Mouse (Mus musculus) adrenal gland, postnatal 25 days (tissue): ENCODE results near the gene Fam185a. TPM values are rescaled to one million over a fixed set of nuclear protein-coding genes. Genes with fewer than 3 reads are reported as not detected.

ENCODE experiments used
- DNase-seq: peaks from one replicate; pipeline ENCODE4 v3.0.0; 2021; ENCODE audit warnings: mixed read lengths
- total RNA-seq: library from RNA; stranded (reverse); gene quantifications from 2 replicates; pipeline ENCODE4 v1.2.3, GENCODE M21; 2021

Fam185a gene
- total RNA-seq, 1 experiment from 2014 or later: 13.7 TPM

DNA sequence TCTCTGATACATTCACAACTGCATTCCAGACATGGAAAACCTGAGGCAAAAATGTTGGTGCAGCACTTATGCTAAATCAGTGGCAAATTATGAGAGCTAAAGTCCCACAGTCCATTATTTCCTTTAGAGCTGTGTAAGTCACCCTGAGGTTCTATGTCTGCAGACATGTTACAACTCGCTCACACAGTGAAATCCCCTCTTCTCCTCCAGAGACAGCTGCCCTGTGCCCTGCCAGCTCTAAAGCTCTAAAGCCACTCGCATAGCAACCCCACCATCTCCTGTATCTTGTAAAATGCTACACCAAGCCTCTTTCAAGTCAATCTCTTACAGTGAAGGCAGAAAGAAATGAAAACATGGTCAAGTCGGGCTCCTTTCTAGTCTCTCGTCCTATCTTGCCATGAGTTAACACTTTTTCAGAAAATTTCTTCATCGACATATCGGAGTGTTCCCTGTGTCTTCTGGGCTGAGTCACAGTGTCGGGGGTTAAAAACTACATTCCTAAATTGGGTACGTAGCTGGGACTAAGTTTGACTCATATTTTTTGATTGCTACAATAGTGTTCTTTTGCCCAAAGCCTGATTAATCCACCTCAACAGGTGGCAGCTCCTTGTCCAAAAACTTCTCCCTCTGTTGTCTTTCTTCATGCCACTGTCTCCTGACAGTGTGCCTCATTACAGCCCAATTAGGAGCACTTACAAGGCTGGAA, 68.7 kb downstream of the Fam185a start:
- no peak for DNase-seq

DNA sequence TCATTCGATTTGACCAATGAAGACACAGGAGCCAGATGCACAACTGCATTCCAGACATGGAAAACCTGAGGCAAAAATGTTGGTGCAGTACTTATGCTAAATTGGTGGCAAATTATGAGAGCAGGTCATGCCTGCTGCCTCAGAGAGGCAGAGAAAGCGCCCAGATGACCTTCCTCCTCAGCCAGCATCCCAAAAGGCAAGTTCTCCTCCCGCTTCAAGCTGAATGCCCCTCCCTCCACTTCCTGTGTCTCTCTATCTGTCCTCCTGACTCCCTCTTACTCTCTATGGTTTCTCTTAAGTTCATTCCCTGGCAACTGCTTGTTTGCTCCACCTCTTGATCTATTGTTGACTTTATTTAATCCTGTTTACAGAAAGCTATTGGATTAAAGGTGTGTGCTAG, 70.0 kb downstream of the Fam185a start:
- DNase-seq: no peak

DNA sequence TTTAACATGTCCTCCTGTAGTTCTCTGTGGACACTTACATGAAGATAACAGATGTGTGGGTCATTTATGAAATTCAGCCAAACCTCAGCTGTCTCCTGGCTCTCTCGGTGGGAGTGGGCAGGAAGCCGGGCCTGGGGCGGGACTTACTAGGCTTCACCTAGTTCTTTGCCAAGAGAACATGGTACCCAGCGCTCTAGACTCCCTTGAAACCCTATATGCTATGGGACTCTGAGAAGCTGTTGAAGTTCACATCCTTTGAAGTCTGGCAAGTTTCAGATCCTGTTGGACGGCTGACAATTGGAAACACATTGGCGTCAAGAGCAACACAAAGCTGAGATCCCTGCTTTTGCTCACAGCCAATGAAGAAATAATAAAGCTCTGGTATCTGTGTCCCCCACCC, 71.6 kb downstream of the Fam185a start:
- DNase-seq: no peak

DNA sequence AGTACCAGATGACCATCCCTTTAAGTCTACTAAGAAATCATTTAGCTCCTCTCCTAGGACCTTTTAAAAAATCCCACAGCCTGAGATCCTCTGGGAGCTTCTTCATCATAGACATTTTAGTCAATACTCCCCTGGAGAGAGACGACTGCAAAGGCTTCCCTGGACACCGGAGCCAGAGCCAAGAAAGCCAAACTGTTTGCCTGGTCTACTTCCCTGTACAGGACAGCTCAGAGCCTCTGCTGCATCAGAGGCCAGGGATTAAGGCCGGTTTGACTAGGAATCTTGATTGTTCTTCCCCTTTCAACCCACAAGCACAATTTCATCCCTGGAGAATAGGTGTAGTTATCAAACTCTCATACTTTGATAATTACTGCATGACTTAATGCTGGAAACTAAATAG, 72.1 kb downstream of the Fam185a start:
- DNase-seq: no peak

DNA sequence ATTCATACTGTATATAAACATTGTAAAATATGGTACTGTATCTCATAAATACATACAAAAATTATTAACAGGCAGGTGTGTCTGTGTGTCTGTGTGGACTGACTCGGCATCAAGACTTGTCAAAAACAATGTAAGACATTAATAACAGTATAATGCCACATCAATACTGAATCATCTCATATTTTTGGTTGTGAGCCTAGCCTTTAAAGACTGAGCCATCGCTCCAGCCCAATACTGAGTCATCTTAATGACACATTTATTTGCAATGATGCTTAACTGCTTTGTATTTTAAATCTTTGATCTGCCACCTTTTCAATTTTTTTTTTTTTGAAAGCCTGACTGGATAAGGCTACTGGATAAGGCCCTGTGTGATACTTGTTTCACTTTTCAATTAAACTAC, 73.7 kb downstream of the Fam185a start:
- no peak for DNase-seq

DNA sequence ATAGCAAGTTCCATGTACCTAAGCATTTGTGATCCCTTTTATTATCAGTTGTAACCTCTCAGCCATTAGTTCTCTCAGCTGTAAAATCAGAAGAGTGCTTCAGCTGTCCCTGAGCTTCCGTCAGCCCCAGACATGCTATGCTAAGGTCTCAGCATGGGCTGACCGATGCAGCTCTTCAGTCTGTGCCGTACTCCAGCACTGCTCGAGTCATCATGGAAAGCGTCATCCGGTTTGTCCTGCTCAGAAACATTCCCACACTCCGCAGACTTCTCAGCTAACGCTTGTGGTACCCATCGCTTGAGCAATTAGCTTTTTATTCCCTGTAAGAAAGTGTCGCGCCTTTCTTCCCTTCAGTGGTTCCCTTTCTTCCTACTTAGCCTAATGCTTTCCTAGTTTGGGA, 74.2 kb downstream of the Fam185a start:
- no peak for DNase-seq

DNA sequence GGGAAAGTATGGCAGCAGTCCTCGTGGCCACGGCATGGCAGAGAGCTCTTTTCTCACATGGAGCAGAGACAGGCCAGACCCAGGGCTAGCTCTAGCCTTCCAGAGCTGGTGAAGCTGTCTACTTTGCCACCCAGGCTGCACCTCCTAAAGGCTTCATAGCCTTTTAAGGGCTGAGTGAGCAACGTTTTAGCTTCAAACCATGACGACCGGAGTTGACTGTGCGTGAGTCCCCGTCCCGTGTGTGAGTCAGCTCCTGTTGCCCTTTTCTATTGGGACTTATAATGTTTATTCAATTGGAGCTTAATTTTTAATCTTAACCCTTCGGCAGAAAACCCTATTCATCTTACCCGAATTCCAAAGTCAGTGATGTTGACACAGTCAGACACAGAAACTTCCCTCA, 75.4 kb downstream of the Fam185a start:
- DNase-seq: no peak

DNA sequence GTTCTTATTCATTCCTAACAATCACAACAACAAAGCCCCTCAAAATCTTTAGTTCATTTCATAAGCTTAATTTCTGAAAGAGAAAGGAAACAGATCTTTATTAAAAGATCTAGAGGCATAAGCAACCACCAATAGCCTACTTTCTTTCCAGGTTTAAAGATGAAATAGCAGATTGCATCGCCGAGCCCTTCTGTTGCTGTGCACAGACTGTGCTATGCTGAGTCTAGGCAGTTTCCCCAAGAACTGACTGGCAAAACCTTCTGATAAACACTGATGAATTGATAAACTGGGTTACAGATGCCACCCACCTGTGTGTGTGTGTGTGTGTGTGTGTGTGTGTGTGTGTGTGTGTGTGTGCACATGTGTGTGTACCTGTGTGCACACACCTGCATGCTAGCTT, 76.2 kb downstream of the Fam185a start:
- no peak for DNase-seq

DNA sequence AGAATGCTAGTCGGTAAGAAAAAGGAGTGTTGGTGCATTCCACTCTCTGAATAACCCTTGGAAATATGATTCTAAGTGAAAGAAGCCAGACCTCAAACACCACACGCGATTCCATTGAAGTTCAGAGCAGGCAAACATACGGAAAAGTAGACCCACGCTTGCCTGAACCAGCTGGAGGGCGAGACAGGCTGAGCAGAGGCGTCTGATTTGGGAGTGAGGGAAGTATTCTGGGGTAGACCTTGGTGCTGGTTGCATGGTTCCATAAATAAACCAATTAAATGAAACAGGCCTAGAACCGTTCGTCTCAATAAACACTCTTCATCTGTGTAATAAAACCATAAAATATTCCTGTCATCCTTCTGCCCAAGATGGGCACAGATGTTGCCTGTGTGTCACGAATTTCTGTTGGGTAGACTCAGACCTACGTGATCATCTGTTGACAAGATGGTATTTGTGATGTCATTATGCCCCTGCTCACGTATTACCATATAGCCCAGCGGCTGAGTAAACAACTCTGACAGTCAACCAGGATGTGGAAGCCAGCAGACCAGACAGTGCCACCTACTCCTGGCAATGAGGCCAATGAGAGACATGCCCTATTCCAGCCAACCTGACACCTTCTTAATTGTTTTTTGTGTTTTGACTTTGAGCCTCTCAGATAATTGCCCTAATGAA, 78.3 kb downstream of the Fam185a start:
- no peak for DNase-seq

DNA sequence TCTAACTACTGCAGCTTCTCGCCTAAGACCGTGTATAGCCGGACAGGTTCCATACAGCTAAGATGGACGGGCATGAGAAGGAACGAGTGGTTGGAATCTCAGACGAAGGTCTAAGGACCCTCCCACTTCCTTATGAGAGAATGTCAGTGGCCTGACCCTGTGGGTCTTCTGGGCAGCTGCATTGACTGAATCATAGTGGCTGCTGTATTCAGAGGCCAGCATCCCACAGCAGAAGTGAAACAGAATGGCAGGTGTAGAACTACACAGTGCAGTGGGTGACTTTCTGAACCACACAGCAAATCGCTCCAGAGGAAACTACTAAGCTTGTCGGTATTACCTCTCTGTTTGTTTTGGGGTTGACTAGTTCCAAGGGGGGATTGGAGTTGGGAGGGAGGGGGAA, 80.4 kb downstream of the Fam185a start:
- DNase-seq: no peak

DNA sequence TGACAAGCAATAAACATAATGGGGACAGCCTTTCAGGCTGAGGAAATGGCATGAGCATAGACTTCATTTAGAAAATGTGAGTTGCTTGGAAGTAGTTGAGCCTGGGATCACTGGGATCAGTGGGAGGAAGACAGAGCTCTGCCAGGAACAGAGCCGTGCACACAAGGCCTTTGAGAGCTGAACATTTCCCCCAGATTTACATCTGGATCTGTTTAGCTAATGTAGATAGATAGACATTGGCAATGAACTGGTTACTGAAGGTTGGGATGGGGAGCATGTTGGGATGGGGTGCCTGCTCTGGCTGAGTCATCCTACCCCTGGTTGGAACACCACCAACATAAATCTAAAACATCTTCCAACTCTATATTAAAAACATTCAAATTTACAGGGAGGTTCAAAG, 82.1 kb downstream of the Fam185a start:
- DNase-seq: no peak

DNA sequence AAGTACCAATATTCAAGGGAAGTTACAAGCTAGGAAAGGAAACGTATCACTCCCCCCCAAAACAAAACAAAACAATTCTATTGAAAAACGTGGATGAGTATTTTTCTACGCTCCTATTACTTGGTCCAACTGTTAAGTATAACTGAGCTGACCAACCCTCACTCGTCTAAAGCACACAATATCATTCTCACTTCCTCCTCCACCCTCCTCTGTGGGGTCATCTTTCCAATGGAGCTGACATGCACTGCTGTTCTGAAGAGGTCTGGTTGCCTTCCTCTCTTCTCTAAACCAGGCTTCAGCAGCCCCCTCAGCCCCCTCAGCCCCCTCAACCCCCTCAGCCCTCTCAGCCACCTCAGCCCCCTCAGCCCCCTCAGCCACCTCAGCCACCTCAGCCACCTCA, 85.0 kb downstream of the Fam185a start:
- no peak for DNase-seq

DNA sequence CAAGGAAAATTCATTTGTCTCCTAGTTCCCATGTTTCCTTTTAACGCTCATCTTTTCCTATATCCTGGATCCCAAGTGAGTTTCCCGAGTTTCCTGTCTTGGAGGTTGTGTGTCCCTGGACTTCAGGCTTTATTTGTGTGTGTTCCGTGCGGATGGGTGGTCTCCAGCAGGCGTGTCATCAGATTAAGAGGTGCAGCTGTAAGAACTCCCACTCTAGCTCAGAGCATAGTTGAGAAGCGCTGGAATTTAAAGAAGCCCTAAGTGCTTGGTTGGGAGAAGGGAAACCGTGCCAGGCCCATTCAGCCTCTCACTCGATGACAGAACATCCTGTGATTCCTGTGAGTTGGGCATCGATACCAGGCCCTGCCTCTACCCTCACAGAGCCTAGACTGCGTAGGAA, 88.6 kb downstream of the Fam185a start:
- no peak for DNase-seq

DNA sequence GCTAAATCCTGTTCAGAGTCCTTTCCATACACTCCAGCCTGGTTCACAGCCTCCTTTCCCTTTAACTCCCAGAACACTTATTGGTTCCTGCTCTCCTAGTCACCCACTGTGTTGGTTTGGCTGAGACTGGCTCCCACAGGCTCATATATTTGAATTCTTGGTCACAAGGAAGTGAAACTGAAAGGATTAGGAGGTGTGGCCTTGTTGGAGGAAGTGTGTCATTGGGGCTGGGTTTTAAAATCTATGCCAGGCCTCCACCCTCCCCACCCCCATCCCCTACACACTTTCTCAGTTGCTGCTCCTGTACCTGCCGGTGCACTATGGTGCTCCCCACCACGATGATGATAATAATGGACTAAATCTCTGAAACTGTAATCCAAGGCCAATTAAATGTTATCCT, 92.8 kb downstream of the Fam185a start:
- DNase-seq: no peak

DNA sequence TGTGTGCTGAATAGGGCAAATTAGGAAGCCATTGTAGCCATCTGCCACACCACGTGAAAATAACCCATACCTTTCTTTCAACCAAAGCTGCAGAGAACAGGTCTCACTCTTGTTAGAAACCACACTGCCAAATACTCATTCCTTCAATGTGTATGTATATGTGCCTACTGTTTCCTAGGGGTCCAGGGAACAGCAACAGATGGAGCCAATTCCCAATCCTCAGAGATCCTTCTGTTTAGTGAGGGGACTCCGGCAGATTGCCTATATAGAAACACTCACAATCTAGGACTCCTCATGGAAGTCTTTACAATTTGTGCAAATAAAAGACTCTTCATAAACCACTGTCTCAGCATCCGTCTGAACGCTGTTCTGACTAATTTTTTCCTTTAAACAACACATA, 93.4 kb downstream of the Fam185a start:
- no peak for DNase-seq

DNA sequence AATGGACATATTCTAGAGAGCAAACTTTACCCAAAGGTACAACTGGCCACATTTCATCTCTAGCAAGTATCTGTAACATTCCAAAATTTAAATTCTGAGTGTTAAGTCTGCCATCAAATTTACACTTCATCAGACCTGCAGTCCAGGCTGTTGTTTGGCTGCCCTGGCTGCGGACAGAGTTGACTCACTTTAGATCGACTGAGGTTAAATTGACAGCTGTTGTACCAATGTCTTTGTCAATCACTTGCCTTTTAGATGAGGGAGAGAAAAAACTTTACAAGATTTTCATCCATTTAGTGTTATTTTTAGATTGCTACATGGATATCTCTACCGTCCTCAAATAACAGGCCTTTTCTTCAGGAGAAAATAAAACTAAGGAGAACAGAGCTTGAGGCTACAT, 94.4 kb downstream of the Fam185a start:
- DNase-seq: no peak

DNA sequence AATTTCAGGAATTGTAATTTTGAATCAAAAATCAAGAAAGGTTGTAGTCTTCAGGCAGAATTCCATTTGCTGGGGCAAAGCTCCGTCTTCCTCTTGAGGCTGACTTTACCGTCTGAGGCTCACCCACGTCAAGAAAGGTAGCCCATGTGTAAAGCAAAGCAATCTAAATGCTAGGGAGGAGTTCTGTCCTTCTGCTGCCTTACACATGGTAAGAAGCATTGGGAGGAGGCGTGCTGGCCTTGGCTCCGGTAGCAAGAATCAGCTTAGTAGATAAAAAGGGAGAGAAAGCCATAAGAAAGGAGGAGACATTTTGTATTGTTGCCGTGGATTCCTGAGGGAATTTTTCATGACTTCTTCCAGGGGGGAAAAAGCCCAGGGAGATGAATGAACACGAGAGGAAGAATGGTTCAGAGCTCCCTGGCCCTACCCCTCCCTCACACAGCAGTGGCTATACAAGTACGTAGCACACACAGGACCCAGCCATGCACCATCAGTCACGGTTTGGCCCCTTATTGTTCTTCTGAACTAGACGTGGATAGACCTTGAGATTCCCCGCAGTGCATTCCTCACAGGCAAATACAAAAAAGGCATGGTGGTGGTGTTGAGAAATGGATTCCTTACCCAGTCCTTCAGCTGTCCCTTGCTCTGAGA, 102.2 kb downstream of the Fam185a start:
- DNase-seq: no peak

DNA sequence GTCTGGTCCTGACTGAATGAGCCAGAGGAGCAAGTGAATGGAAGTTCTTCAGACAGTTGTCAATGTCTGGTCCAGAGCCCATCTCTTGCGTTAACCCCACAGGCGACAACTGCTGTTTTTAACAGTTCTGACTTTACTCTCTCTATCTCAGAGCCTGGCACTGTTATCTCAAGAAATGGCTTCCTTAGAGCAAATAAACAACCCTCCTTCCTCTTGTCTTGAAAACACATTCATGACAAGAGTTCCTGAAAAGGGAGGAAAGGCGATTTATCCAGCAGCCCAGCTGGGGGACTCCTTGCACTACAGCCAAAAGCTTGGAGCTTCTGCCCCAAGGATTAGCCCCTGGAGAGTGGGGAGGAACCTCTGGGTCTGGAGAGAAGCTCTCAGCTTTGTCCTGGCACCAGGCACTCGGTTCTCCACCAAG, 102.7 kb downstream of the Fam185a start:
- DNase-seq: no peak

DNA sequence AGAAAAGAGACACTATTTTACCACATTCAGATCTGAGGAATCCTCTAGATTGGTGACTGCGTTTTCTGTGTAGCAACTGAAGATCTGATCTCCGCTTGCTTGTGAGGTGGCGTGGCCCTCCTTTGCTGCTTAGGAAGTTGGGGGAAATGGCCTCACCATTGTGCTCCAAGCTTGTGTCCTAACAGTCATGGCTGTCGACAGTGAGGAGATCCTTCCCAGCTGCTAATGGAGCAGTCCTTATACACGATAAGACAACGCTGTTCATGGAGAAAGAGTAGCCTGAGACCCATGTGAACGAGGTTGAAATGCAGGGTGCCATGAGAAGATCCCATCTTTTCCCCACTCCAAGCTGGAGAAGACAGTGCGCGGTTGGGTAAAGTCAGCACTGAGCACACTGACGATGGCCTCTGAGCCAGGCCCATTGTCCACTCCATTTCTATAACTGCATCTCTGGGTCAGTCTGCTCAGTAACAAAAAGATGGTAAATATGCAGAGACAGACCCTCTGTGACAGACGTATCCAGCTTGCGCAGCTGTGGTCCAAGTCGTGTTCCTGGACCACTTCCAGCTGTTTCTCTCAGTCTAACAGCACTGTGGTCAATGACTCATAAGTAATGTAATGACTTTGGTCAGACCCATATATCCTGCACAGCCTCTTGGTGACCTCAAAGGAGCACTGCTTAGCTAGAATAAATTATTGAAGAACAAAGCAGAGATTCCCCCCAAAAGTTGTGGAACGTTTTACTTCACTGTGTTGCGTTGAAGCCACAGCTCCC, 103.5 kb downstream of the Fam185a start:
- no peak for DNase-seq

DNA sequence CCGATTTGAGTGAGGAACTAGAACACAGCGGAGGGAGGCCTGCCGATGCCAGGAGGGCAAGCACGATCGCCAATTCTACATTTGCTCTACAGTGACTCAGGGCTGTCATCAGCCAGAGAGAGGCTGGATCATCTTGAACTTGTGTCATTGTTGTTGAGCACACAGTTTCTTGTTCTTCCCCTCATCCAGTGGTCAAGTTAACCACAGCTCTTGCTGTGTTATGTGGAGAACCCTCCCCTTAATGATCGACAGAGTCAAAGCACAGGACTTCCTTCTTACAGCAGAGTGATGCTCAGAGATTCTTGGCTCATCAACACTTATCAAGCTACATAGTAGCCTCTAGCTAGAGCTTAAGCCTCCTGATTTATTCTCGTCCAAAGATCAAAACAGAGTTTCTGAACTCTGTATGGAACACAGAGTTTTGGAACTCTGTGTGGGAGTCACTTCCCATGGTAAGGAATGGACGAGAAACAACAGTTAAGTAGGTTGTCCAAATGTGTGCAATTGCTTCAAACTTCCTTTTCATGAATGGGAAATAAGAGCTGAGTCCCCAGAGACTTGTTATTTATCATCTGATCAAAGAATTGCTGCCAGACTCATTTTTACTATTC, 104.5 kb downstream of the Fam185a start:
- DNase-seq: no peak
